Mouse (Mus musculus) CH12F3 (cell line): ENCODE measurements at regions not wholly inside any gene's neighbourhood (a gene's known extent, or its start where the extent isn't known, plus 50 kb on each side); places are given as distances from the start of the nearest gene placed in this dataset.
"Not testable (repeated sequence)": the region's sequence is repeated elsewhere in the genome, so short reads cannot be mapped to it uniquely, and the experiment has no call there.

Source experiments
- in situ Hi-C: fragments of 300-500 bp; cut with MboI; formaldehyde crosslinking; loops from 2 replicates; pipeline ENCODE4 v1.14.3; 2020; ENCODE audit warnings: low sequenced_read_pairs

DNA sequence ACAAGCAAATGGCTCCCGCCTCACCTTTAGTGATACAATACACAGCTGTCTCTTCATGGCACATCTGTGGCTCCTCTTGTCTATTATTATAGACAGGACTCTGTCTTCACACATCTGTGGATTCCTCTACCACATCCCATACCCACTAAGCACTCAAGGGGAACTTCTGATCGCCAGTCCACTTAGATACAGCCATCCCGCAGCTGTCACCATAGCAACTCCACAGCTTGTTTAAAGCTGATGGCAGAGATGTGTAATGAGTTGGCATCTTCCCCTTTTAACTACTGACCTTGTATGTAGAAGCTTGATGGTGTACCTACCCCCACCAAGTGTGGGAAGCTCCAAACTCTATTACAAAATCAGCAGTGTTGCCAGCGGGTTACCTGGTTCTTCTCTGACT, 109.5 kb upstream of the Pfn2 start:
- in situ Hi-C loops, result no loop called here

DNA sequence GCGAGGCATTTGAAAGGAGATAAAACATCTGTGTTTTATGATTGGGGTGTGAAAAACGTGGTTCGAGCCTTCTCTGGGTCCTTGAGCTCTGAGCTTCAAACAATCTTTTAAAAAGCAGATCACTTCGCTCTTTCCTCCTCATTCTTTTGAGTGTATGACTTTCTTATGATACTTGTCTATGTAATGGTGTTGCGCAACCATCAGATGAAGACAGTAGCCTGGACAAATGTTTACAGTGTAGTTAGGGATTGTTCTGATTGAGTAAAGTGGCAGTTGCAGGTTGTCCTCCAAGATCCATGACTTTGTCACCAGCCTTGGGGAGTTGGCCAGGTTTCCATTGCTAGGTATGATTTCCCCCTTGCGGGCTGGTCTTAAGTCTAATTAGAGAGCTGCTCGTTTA, 116.1 kb upstream of the Pfn2 start:
- in situ Hi-C loops, result no loop called here

DNA sequence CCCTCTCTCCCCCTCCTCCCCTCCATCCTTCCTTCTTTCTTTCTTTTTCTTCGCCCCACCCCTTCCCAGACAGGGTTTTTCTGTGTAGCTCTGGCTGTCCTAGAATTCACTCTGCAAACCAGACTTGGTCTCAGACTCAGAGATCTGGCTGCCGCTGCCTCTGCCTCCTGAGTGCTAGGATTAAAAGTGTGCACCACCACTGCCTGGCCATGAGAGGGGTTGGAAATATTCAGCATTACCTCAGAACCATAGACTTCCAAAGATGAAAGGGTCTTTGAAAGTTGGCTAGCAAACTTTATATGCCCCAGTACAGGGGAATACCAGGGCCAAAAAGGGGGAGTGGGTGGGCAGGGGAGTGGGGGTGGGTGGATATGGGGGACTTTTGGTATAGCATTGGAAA, 122.7 kb upstream of the Pfn2 start:
- in situ Hi-C loops, result not testable (repeated sequence)

DNA sequence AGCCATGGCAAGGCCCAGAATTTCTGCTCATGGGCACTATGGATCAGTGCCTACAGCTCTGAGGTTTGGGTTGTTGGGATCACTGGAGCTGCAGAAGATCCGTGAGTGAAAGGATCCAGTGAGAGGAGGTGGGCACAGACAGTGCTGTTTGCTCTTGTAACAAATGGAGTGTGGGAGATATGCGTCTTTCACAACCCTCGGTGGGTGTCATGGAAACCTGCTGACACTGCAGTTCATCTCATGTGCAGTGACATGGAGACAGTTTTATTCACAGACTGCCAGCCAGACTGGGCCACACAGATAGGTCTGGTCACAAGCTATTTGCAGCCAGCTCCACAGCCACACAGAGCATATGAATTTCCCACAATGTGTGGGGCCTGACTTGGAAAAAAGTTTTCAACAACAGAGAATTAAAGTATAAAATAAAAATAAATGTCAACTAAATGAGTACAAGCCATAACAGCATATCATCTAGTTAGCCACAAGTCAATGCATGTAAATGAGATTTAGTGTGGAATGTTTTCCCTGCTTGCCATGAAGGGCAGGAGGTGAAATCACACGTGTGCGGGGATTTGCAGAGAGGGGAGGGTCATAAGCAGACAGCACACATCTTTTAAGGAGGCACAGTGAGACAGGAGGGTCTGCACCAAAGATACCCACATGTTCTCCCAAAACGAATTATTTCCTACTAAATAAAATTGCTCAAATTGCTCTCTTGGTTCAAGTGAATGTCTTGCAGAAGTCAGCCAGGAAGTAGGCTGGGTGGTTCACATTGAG, 124.8 kb upstream of the Pfn2 start:
- in situ Hi-C loops, result no loop called here

DNA sequence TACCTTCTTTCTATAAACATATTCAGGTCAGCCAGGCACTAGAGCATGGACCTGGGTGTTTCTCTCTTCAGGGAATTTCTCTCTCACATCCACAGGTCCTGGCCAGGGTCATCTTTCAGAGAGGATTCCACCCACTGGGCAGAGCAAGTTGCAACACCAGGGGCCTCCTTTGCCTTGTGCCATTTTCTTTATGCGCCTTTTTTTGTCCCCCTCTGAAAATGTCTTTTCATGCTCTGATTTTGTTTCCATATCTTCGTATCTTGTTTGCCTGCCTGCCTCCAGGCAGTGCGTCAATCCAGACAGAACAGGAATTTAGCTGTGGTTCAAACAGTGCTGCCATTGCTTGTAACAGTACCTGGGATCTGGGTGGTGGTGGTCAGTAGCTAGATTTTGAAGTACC, 125.7 kb upstream of the Pfn2 start:
- in situ Hi-C loops, result no loop called here

DNA sequence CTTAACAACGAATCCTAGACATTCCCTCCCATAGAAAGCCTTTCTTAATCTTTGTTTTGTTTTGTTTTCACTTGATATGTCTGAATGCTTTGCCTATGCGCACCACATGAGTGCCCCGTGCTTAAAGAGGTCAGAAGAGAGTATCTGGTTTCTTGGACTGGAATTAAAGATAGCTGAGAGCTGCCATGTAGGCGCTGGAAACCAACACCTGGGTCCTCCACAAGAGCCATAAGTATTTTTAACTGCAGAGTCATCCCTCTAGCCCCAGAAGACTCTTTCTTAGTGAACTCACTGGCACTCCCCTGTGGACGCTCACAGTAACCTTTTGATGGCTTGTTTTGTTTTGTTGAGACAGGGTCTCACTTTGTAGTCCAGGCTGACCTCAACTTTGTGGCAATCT, 127.5 kb upstream of the Pfn2 start:
- in situ Hi-C loops, result no loop called here

DNA sequence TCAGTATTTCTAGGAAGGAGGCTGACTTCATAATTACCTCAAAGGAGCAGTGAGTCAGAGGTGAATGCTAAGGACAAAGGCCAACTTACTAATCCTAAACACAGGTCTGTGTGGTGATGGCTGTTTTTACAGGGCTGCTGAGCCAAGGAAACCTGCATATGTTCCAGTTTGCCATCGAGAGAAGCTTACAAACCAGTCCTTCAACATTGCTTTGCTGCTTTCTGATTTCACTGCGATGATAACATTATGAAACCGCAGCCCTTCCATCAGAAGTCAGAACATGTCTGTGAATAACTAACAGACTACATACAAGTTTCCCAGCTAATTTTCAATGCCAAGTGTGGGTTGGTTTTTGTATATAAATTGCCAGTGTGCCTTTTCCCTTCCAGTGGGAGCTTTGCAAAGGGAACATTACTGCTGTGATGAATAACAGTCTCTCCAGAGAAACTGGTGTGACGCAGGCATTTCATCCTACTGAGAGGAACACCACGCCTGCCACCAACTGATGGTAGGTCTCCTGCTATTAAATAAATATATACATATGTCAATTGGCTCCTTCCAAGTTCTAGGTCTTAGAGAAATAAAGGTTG, 128.9 kb upstream of the Pfn2 start:
- in situ Hi-C loops, result no loop called here

DNA sequence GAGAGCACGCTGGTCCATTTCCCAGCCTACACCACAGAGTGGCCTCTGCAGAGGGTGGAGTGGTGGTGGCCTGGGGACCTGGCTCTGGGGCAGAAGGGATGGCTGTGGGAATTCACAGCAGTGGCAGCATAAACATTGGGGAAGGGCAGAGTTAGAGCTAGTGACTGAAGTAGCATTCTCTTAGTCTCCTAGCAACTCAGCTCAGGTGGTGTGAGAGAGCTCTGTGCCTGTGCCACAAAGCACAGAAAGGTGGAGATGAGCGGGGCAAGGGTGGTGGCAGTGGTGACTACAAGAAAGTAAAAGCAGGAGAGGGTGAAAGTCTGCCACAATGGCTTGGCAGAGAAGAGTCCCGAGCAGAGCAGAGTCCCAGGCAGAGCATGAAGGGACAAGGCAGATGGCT, 140.3 kb upstream of the Pfn2 start:
- in situ Hi-C loops, result no loop called here

DNA sequence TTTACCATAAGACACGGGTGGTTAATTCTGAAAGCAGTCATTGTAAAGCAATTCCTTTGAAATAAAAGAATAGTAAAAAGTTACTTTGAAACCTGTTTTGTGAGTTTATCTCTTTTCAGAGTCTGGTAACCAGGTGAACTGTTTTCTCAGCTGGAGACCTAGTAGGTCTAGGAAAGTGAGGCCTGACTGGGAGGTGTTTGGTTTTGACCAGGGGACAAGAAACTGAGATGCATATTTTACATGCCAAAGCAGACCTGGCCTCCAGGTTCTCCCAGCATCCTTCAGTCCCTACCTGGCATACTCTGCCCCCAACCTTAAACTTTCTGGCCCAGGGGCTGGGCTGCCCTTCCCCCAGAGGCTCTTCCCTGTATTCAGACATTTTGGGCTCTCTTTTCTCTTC, 142.9 kb upstream of the Pfn2 start:
- in situ Hi-C loops, result no loop called here

DNA sequence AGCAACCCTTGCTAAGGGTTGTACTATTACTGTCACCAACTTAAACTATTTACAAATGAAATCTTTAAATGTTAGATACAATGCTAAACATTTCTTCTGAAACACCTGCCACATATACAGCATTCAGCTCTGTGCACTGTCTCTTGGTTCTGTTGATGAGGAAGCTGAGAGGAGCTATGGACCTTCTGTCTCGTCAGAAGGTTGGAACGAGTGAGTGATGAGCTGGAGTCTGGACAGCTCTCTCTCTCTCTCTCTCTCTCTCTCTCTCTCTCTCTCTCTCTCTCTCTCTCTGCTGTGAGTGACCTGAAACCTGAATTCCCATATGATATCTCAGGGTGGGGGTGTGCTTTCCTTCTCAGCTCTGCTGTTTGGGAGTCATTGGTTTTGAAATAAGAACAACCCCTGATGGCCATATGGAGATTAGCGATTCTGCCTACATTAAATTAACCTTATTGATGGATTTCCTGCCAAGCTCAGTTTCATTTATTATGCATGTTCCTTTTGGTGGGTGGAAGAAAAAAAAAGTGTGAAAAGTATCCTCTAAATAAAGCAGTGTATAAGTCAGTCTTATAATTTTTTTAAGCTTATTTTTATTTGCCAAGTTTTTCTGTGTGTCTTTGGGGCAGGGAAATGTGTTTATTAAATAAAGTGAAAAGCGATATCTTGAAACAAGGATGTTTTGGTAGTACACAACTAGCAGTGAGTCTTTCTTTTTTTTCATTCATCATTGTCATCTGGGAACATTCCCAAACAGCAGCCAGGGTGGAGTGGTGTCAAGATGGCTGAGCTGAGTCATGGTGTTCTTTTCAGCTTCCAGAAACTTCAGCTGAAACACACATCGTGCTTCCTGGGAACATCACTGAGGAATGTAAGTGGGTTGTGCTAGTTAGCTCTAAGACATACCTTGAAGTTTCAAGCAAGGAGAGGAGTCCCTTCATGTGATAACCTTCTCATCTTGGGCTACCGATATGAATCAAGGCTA, 150.5 kb upstream of the Pfn2 start:
- in situ Hi-C loops, result no loop called here

DNA sequence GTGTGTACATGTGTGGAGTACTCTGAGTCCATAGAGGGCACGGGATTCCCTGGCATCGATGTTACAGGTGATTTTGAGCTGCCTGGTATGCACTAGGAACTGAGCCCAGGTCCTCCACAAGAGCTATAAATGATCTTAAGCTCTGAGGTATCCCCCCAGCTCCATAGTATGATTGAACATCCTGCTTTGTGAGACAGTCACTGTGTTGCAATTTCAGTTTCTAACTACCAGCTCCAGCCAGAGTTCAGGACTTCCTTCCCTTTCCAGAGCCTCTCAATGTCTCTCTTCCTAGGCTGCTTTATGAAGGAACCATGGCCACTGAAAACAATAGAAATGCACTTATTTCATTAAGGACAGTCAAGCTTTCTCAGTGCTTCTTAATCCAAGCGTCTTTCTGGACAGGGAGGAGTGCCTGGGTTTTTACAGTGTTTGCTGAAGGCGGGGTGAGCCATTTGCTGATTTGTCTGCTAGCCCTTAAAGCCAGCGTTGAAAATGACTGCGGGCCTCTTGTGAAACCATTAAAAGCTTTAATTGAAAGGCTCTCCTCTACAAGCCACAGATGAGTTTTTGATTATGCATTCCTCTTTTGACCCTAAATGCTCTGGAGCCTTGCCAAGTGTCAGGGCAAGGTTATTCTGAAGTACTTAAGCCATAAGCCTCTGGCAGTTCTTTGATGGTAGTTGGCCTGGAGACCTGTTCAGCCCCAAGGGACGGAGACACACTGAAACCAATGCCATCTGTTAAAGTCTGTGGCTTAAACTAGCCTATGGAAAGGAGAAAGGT, 155.1 kb upstream of the Pfn2 start:
- in situ Hi-C loops, result no loop called here

DNA sequence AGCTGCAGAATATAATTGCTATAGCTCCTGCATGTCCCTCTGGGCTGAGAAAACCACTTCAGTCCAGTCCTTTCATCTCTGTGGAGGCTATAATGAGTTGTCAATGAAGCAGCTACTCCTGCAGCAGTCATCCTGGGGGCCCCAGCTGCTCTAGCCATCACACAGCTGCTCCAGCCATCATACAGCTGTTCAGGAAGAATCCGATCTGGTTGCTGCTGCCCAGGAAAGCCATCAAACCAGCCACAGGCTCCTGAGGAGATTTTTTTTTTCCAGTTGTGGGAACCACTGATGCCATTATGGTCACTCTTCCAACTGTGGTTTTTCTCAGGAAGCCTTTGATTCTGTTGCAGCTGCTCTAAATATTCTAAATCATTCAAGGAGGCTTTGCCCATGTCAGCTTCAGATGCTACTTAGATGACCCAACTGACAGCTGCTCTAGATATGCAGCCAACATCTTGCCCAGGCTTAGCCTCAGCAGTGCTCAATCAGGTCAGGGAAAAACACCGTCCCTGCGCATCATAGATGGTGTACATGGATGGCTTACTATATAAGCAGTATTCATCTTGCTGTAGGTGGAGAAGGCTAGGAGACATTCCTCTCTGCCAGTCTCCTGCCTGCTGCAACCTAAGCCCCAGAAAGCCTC, 177.0 kb upstream of the Pfn2 start:
- in situ Hi-C loops, result no loop called here

DNA sequence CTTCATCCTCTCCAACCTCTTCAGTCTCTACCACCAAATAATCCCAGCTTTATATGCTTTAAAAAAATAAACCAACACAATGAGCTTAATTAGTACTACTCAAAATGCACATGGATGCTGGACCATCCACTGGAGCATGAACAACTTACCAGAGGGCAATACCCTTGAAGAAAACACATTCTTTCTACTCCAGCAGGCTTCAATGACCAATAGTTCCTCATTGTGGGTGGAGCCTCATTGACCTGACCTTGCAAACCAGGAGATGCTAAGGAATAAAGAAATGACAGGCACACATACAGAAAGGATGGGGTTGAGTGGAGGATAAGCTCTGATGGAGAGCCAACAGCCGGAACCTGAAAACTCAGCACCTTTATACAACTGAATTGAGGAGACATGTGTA, 201.7 kb upstream of the Pfn2 start:
- in situ Hi-C loops, result no loop called here

DNA sequence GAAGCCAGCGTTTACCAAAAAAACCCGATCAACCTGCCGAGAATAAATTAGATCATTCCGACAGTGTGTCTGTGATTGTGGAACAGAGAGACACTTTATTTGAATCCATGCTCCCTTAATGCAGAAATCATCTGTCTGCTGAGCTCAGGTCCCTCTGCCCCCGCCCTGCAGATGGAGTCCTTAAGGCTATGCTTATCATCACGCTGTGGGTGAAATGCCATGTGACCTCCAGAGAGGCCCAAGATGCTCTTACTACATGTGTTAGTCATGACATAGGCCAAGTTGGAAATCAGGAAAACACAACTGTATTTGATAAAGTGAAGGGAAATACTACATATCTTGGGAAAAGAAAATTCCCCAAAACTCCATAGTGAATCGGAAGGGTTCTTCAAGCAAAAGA, 206.8 kb upstream of the Pfn2 start:
- in situ Hi-C loops, result no loop called here

DNA sequence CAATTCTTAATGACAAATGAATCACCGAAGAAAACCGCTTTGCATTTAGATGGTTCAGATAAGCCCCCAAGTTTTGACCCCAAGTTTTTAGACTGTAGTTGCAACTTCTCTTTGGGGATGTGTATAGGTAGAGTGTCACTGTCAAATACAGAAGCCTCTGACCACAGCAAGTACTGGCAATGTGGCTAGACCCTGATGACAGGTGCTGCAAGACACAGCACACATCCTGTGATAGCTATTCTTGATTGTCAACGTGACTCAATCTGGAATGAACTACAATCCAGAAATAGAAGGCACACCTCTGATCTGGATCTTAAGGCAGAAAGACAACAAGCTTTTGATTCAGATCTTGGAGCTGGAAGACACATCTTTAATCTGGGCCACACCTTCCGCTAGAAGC, 207.3 kb upstream of the Pfn2 start:
- in situ Hi-C loops, result no loop called here

DNA sequence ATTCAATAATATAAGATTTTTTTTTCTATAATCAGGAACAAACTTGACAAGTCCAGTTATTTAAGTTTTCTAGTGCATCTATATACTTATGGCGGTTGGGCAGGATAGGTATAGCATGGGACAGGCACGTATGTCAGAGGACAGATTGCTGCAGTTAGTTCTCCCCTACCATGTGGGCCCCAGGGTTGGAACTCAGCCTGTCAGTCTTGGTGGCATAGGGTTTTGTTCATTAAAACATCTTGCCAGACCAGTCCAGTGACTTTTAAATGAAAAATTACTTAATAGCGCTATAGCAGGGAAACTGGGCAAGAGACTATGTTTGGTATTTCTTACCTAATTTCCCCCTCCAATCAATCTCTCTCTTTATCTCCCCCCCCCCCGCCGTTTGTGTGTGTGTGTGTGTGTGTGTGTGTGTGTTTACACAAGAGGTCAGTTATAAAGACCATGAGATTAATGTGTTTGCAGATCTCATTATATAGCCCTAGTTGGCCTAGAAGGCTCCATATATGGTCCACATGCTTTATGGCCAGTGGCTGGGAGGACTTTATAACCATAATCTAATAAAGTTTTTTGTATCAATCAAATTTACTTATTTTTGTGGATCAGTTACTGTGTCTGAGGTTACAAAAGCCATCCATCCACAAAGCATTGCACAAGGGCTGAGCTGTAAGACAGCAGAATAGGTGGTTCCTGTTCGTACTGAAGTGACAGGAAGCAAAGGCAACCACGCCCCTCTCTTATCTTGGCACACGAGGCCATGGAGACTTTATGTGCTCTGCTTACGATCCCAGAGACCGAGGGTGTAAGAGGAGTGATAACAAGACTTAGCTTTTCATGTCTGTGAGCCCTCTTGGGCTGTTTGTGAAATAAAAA, 208.5 kb upstream of the Pfn2 start:
- in situ Hi-C loops, result no loop called here

DNA sequence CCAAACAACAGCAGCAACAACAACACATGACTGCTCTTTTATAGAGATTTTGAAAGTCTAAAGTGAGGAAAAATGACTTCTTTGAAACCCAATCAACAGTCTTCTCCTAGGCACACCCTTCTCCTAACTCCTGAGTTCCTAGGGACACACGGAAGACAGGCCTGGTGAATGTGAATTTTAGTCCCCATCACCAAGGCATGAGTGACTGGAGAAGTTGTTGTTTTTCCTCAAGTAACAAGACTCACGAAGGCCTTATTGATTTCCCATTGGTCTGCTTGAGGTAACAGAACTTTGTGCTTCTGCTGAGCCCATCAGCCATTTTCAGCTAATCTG, 209.2 kb upstream of the Pfn2 start:
- in situ Hi-C loops, result no loop called here

DNA sequence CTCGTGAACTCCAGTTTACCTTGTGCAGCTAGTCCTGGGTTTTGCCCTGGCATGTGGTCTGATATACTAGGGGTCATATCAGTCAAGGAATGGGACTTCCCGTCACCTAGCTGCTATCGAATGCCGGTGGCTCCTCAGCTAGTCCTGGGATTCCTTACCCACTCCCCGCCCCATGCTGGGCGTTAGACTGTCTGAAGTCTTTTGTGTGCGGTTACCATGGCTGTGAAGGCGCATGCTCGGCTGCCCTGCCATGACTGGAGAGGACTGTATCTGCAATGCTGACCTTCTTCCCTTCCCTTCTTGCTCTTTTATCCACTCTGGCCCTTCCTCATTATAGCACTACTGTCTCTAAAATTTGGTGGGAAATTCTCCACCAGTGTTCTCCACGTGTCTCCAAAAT, 210.3 kb upstream of the Pfn2 start:
- in situ Hi-C loops, result no loop called here

DNA sequence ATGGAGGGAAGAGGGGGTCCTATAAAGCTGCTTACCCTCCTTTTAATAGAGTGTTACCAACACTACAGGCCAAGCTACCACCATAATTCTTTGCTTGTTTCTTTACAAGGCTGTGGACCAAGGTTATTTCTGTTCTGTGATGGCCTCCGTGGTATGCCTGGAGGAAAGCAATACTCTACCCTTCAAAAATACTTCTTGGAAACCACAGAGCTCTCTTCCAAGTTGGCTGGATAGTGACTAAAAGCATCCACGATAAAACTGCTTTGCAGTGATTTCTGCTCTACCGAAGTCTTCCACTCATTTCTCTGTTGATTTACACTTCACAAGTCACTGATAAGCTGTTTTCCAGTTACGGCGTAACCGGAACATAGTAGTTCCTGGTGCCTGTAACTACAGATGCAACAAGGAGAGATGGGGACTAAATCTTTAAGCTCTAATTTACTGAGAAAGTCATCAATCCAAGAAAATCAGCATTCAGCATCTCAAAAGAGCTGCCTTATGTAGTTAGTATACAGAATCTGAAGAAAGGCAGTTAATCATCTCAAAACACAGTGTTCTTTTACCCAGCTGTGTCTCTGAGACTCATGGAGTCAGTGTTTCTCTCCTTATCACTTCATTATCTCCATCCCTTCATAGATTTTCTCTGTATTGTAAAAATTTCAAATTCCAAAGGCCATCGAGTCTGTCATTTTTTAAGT, 216.1 kb upstream of the Pfn2 start:
- in situ Hi-C loops, result no loop called here
